Mouse (Mus musculus) cerebellum, adult 9-11 months (tissue): ENCODE data around the gene Sept7.
"Not testable (repeated sequence)": the region's sequence is repeated elsewhere in the genome, so short reads cannot be mapped to it uniquely, and the experiment has no call there.

ENCODE experiments used
- DNase-seq: peaks from one replicate; pipeline ENCODE4 v3.0.0; 2022

Gene Sept7

GRCm38 (mm10) chr9:25260411-25260810 is 8.2 kb downstream of the Sept7 start:
- no peak for DNase-seq

DNA sequence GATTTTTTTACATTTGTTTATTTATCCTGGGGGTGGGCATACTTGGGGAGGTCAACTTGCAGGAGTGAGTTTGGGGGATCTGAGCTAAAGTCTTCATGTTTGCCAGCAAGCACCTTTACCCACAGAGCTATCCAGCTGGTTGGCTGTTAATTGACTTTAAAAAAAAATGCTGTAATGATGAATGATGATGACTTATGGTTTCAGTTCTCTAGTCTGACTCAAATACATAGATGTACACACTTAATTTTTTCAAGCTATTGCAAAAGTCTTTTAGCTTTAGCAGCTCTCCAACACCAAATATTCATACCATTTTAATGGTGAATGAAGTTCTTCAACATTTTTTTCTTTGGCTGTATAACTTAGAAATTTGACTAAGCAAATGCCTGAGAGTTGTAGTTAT is 8.7 kb downstream of the Sept7 start:
- no peak for DNase-seq

- no peak for DNase-seq
Measured at GRCm38 (mm10) chr9:25262087-25262486, 9.8 kb downstream of the Sept7 start.

- DNase-seq = no peak
Measured at GRCm38 (mm10) chr9:25265795-25266194, 13.6 kb downstream of the Sept7 start.

- no peak for DNase-seq
Measured at GRCm38 (mm10) chr9:25267133-25267532, 14.9 kb downstream of the Sept7 start.

GRCm38 (mm10) chr9:25267574-25267973 is 15.3 kb downstream of the Sept7 start:
- DNase-seq = no peak

GRCm38 (mm10) chr9:25271902-25272301 is 19.7 kb downstream of the Sept7 start:
- DNase-seq = no peak

- no peak for DNase-seq
Measured at GRCm38 (mm10) chr9:25289796-25290195, 37.6 kb downstream of the Sept7 start.

DNA sequence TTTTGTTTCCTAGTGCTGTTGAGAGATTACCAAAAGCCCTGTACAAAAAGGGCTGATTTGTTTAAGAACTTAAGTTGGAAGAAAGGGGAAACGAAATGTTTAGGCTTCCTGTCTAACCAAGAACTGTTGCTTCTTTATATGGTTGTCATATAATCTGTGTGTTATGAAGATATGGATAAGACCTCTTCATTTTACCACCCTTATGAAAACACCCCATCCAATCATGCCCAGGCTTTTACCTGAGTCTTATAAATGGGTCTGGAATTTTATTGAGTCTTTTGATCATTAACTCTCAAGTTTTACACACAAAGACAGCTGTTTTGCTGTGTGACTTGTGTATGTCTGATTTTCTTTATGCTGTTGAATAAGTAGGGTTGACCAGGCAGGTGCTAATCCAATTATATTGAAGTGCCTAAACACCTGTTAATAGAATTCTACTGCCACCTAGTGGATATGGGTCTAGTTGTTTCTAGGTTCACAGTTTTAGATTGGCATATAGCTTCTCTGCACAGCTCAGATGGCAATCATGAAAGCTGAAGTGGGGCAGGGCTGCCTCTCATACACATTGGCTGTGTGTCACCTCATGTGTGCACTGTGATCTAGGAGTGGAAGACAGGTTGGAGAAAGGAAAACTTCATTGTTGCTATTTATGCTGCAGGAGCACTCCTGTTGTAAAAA is 57.4 kb downstream of the Sept7 start:
- DNase-seq = peak; percentile 18

- no peak for DNase-seq
Measured at GRCm38 (mm10) chr9:25314304-25314703, 62.1 kb downstream of the Sept7 start.

GRCm38 (mm10) chr9:25317827-25318505 is 65.7 kb downstream of the Sept7 start:
- DNase-seq = peak; percentile 25

DNA sequence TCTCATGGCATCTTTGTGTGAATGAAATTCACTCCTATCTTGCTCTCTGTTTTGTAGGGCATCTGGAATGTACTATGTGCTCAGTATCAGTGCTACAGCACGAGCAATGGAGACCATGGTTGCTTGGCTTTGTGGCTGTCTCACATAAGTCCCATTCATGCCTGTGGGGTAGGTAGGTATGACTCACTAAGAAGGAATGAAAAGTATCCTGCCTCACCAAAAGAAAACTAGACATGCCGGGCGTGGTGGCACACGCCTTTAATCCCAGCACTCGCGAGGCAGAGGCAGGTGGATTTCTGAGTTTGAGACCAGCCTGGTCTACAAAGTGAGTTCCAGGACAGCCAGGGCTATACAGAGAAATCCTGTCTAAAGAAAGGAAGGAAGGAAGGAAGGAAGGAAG is 67.4 kb downstream of the Sept7 start:
- DNase-seq = not testable (repeated sequence)

DNA sequence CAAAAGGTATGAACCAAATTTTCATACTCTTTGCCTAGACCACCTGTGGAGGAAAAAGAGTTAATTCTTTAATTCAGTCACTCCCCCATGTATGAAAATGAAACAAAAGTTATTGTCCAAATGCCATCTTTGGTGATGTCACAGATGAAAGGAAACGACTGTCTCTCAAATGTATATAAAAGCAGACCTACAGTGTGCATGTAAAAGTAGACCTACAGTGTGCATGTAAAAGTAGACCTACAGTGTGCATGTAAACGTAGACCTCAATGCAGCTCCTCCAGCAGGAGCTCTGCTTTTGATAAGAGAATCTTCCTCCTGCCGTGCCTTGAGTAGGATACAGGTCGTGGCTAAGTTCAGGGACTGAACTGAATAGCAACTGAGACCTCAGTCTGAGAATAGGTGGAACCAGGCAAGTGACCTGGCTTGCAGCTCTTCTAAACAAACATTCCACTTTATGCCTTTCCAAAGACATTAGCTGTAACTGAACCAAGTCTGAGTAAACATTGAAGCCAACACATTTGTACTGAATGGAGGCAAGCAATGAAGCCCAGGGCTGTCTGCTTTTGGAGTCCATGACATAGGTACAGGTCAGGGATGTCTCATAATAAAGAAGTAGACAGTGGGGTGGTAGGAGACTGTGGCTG is 75.6 kb downstream of the Sept7 start:
- DNase-seq = no peak

- no peak for DNase-seq
Measured at GRCm38 (mm10) chr9:25328946-25329723, 76.9 kb downstream of the Sept7 start.

- no peak for DNase-seq
Measured at GRCm38 (mm10) chr9:25337436-25338198, 85.4 kb downstream of the Sept7 start.

DNA sequence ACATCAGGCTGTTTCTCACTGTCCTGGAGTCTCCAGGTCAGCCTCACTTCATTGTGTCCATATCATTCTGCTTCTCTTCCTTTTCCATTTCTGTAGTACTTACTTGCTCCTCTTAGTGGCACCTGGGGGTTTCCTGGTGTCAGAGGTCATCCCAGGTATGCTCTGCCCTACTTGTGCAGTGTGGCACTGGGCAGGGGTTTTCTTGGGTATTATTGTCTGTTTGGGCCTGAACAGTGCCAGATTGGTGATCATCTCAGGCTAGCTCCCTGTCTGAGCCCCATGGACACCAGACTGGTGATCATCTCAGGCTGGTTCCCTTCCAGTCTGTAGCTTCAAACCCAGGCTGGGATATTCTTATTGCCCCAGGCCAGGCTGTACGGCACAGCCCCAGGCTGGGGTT is 88.2 kb downstream of the Sept7 start:
- no peak for DNase-seq

DNA sequence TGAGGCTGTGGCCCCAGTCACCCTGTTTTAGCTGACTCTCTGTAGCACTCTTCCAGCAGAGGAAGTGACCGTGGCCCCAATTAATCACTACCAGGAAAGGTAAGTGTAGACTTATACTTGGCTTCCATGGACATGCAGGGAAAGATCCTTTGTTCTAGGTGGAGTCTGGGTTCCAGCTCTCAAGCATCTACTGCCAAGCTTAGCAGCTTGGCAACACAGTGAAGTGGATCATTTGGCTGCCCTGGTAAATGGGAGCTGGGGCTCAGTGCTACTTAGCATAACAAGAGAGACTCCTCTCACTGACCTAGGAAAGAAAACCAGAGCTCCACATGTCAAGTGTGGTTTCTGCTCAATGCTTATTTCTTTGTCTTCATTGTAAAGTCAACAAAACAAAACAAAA is 101.5 kb downstream of the Sept7 start:
- no peak for DNase-seq

GRCm38 (mm10) chr9:25355806-25356205 is 103.6 kb downstream of the Sept7 start:
- DNase-seq = peak; percentile 86

- DNase-seq = no peak
Measured at GRCm38 (mm10) chr9:25357589-25357988, 105.3 kb downstream of the Sept7 start.

DNA sequence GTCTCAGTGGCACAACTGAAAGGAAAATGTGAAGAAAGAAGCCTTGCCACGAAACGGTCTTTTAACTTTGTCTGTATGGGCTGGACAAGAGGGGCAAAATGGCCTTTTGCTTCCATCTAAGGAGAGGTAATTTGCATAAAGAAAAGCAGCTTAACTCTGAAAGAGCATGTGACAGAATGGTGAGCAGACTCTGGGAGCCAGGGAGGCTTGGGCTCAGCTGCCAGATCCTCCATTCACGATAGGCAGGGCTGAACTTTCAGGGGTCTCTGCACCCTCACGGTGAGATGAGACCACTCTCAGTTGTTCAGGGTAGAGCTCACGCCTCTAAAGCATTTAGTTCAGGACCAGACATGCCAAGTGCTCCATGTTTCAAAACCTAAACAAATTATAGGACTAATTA is 105.8 kb downstream of the Sept7 start:
- no peak for DNase-seq
